Mouse (Mus musculus): ENCODE data around the gene Wdr12. TPM values are rescaled to one million over a fixed set of nuclear protein-coding genes. Genes with fewer than 3 reads are reported as not detected.

Wdr12 gene
- total RNA-seq, 1 experiment from 2014 or later = 110 TPM

Other genes with a start within 250 kb of the Wdr12 start
- 26.9 and 27.3 TPM in 2 replicates for gene Fam117b, start 185.6 kb downstream of the Wdr12 start, total RNA-seq (2017)
- gene Ica1l, start 55.5 kb downstream of the Wdr12 start, total RNA-seq (2017) = 2.2 and 3.5 TPM in 2 replicates
- 5.6 and 9.3 TPM in 2 replicates for gene Carf, start 398 bp downstream of the Wdr12 start, total RNA-seq (2017)
- gene Nbeal1, start 82.0 kb upstream of the Wdr12 start, total RNA-seq (2017) = 7.3 and 13.0 TPM in 2 replicates
- 28.3 and 38.5 TPM in 2 replicates for gene Cyp20a1, start 244.7 kb upstream of the Wdr12 start, total RNA-seq (2017)